10 mouse cellular contexts compared by ENCODE assay signal in the genomic region with DNA sequence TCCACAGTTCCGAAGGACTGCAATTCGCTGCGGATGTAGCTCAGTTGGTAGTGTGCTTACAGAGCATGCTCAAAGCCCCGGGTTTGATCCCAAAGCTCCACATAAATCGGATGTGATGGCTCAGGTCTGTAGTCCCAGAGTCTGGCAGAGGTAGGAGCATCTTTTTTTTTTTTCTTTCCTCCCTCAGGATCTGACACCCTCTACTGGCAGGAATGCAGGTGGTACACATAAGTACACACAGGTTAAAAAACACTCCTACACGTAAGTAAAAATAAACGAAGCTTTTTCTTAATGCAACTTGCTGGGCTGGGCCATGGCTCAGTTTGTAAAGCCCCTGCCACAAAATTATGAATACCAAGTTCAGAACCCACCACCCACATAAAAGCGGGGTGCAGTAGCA. TPM values are rescaled to one million over a fixed set of nuclear protein-coding genes. Genes with fewer than 3 reads are reported as not detected.
DNase-seq lines count a peak whose midpoint lies in the region; ATAC-seq lines count a peak whose summit lies in the region.
"Had no signal": no experiment of that assay in that cellular context is flagged by ENCODE, and none has a peak within 500 bp of the region (broad histone marks: within the 10 kb centered on the region; RNA-seq: fewer than 3 reads in every experiment).

No protein-coding gene starts in this region.

- H3K9me3 ChIP-seq in kidney, embryonic 15.5 days (replicated peaks): no peaks in the 10 kb centered on the region

- peak; percentile 37 for DNase-seq in adrenal gland, postnatal 14 days
- no peak for DNase-seq in adrenal gland, adult 8-10 months
- peak; percentile 54 for DNase-seq in kidney, adult 9 months
- peak; percentile 50 for DNase-seq in 3T3-L1 (ENCODE audit: low read depth, low spot score)
- DNase-seq in embryo, embryonic 9.5 days (ENCODE audit: extremely low spot score): peak; percentile 29
- no peak for DNase-seq in B cell, adult 2 months
- no peak for DNase-seq in layer of hippocampus, adult 9-11 months
- DNase-seq: thymus, adult 2 months had no signal

- H3K4me3 ChIP-seq in kidney, embryonic 15.5 days (replicated peaks): no peak overlapping the region
- H3K4me3 ChIP-seq: erythroblast, embryonic 14.5 days had no signal

- peaks cover 3% of the 10 kb centered on the region; the same call in 1 of the 2 replicates for H3K4me1 ChIP-seq in kidney, embryonic 15.5 days

- H3K27me3 ChIP-seq in kidney, embryonic 15.5 days: no peaks in the 10 kb centered on the region

- no peak overlapping the region for H3K4me2 ChIP-seq in kidney, embryonic 15.5 days

- 58% methylated on average over 8 of the region's 8 CpGs for WGBS in kidney, embryonic 15.5 days

- no peak overlapping the region for H3K9ac ChIP-seq in kidney, embryonic 15.5 days

- no peaks in the 10 kb centered on the region for H3K36me3 ChIP-seq in kidney, embryonic 15.5 days

- no peak overlapping the region for H3K27ac ChIP-seq in kidney, embryonic 15.5 days

- no peak for ATAC-seq in kidney, embryonic 15.5 days (replicated peaks; ENCODE audit: low FRiP score)

RNA-seq across cellular contexts. Expression of a gene that starts 28.3 kb away (rescaled TPM):
- 123 and 142 TPM in 2 replicates for total RNA-seq in adrenal gland, postnatal 14 days (2021)
- total RNA-seq in adrenal gland, adult 8-10 months (2022): 100 to 1,000 TPM; 112 to 172 (median 115) TPM
- 30.2 and 33.1 TPM in 2 replicates for polyA plus RNA-seq in kidney, embryonic 15.5 days (2015; fragmentation: Nextera tagmentation; extraction: Ambion mirVana)

RNA-seq across cellular contexts. Expression of a gene that starts 30.0 kb away (rescaled TPM):
- total RNA-seq in adrenal gland, postnatal 14 days (2021): 41.5 and 44.2 TPM in 2 replicates
- total RNA-seq in adrenal gland, adult 8-10 months (2022): 10 to 100 TPM; 45.1 to 53.4 (median 49.7) TPM
- polyA plus RNA-seq in kidney, embryonic 15.5 days (2015; fragmentation: Nextera tagmentation; extraction: Ambion mirVana): 23.8 and 25.7 TPM in 2 replicates

RNA-seq across cellular contexts. Expression of a gene that starts 30.7 kb away (rescaled TPM):
- total RNA-seq in adrenal gland, postnatal 14 days (2021): 22.0 and 30.2 TPM in 2 replicates
- total RNA-seq in adrenal gland, adult 8-10 months (2022): 10 to 100 TPM; 22.4 to 33.2 (median 27.2) TPM
- polyA plus RNA-seq in kidney, embryonic 15.5 days (2015; fragmentation: Nextera tagmentation; extraction: Ambion mirVana): 58.4 and 63.5 TPM in 2 replicates

Comparison
In these comparisons a context has a peak if more than half of its experiments do, and no peak if none do; other contexts are left out.
1. DNase-seq: peak in adrenal gland, postnatal 14 days (single experiment), kidney, adult 9 months (single experiment), 3T3-L1 (single experiment) and embryo, embryonic 9.5 days (single experiment); none in adrenal gland, adult 8-10 months (single experiment), B cell, adult 2 months (0 of 2) and layer of hippocampus, adult 9-11 months (single experiment).